Mouse (Mus musculus) yolk sac, embryonic 10.5 days (tissue): ENCODE data around the gene Nanog.

Experiments used
- DNase-seq: peaks from one replicate; pipeline ENCODE4 v3.0.0-alpha.2; 2017; ENCODE audit warnings: low spot score

The Nanog gene

GRCm38 (mm10) chr6:122762480-122762879 is 55.2 kb downstream of the Nanog start:
- no peak for DNase-seq

GRCm38 (mm10) chr6:122762952-122763700 is 55.8 kb downstream of the Nanog start:
- peak; percentile 65 for DNase-seq

- no peak for DNase-seq
Observed at GRCm38 (mm10) chr6:122763844-122764445, 56.7 kb downstream of the Nanog start.
